Mouse (Mus musculus): ENCODE results near the gene Ddx54. TPM values are rescaled to one million over a fixed set of nuclear protein-coding genes. Genes with fewer than 3 reads are reported as not detected.

The Ddx54 gene
- 10 to 100 TPM; 38.6 to 47.1 TPM for total RNA-seq (2023)

GRCm38 (mm10) chr5:120612442-120612821, at the start of gene Ddx54, which contains the start of gene Rita1:
Gene Ddx54 (plus strand): TSS chr5:120612739.
Gene Rita1 (minus strand): TSS chr5:120612589.

GRCm38 (mm10) chr5:120588569-120589094, 23.9 kb upstream of the Ddx54 start, which contains the start of the genes Tpcn1 and Iqcd:
Gene Tpcn1 (minus strand): TSS chr5:120588673.
Gene Iqcd (plus strand): TSS chr5:120589016.

GRCm38 (mm10) chr5:120634131-120634530, 21.6 kb downstream of the Ddx54 start, which contains the start of gene Cfap73:
Gene Cfap73 (minus strand): TSS chr5:120634235.

GRCm38 (mm10) chr5:120648569-120649373, 36.2 kb downstream of the Ddx54 start, which contains the start of gene Rasal1:
Gene Rasal1 (plus strand): TSS chr5:120648812.

Other genes starting within 250 kb of the Ddx54 start
- not detected for gene Lhx5, start 181.0 kb upstream of the Ddx54 start, total RNA-seq (2023)
- gene Sdsl, start 139.9 kb upstream of the Ddx54 start, total RNA-seq (2023): 1 to 10 TPM in 1 of 2 experiments, not detected in 1; 1.6 TPM
- not detected for gene Sds, start 136.2 kb upstream of the Ddx54 start, total RNA-seq (2023)
- 10 to 100 TPM; 14.2 to 17.1 TPM for gene Plbd2, start 109.1 kb upstream of the Ddx54 start, total RNA-seq (2023)
- 100 to 1,000 TPM in 1 of 2 experiments, 10 to 100 TPM in 1; 95.6 to 116 TPM for gene Slc8b1, start 101.6 kb upstream of the Ddx54 start, total RNA-seq (2023)
- gene Tpcn1, start 24.1 kb upstream of the Ddx54 start, total RNA-seq (2023): 10 to 100 TPM; 40.3 to 44.9 TPM
- under 1 TPM; 0.31 to 0.78 TPM for gene Iqcd, start 23.7 kb upstream of the Ddx54 start, total RNA-seq (2023)
- gene Rita1, start 150 bp upstream of the Ddx54 start, total RNA-seq (2023): 1 to 10 TPM; 2.2 to 2.5 TPM
- not detected for gene Cfap73, start 21.5 kb downstream of the Ddx54 start, total RNA-seq (2023)
- gene Rasal1, start 36.1 kb downstream of the Ddx54 start, total RNA-seq (2023): 1 to 10 TPM; 1.1 to 1.3 TPM
- 1 to 10 TPM in 1 of 2 experiments, under 1 TPM in 1; 0.49 to 1.1 TPM for gene Dtx1, start 99.2 kb downstream of the Ddx54 start, total RNA-seq (2023)
- 1 to 10 TPM; 3.2 to 7.8 TPM for gene Oas2, start 137.1 kb downstream of the Ddx54 start, total RNA-seq (2023)
- 10 to 100 TPM; 10.8 to 13.8 TPM for gene Oas3, start 164.9 kb downstream of the Ddx54 start, total RNA-seq (2023)
- gene Oas1e, start 182.8 kb downstream of the Ddx54 start, total RNA-seq (2023): not detected
- 1 to 10 TPM; 2.9 to 3.0 TPM for gene Oas1c, start 199.8 kb downstream of the Ddx54 start, total RNA-seq (2023)
- not detected for gene Oas1f, start 234.6 kb downstream of the Ddx54 start, total RNA-seq (2023)
- gene Oas1h, start 248.7 kb downstream of the Ddx54 start, total RNA-seq (2023): not detected